Mouse (Mus musculus): ENCODE data around the gene Tradd.
"Not testable (repeated sequence)": the region's sequence is repeated elsewhere in the genome, so short reads cannot be mapped to it uniquely, and the experiment has no call there.

Gene Tradd

DNA sequence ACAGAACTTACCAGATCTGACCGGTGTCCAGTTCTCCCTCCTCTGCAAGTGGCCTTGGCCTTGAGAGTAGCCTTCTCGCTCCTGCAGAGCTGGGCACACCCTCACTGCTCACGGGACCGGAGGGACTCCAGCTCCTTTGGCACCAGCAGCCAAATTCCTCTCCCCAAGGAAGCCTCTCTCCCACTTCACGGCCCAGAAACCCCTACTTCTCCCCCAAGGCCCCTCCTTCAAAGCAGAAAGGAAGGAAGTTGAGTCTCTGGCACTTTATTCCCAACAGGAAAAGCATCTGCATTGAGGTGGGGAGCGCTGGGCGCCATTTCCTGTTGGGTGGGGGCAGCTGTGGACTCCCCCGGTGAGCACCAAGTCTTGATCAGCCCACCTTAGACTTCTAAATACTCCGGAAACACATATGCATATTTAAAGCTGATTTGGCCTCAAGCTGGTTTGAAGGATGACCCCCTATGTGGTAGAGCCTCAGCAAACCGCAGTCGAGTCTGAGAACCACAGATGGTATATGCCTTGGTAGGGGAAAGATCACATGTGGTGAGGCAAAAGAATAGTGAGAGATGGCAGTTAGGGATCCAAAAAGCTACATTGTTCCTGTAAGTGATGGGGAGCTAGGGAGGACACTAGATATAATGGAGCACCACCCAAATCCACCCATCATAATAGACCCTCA is 31.6 kb upstream of the Tradd start, which contains the start of gene Exoc3l:
Exoc3l (minus strand) TSS at position 207 of the 679 bp plus-strand sequence.
- no peak for DNase-seq (ENCODE audit: low read depth, low spot score)

DNA sequence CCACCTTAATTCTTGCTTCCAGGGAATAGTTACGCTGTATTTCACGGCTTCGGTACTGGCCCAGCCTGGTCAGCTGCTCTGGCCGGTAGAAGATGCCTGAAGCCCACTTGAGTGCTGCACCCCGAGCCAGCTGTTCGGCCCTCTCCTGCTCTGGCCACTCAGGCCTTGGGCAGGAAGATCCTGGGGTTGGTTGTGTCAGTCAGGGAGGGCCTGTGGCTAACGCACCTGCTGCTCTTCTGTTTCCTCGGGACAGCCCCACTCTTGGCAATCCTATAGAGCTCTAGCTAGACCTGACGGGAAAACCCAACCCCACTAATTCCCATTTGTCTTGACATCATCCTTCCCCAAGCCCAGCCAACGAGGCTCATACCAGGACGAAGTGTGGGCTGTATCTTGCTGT is 30.8 kb upstream of the Tradd start:
- no peak for DNase-seq (ENCODE audit: low read depth, low spot score)

GRCm38 (mm10) chr8:105294776-105295175 is 30.4 kb upstream of the Tradd start:
- DNase-seq (ENCODE audit: low read depth, low spot score): no peak

- DNase-seq (ENCODE audit: low read depth, low spot score): peak; percentile 46
Observed at GRCm38 (mm10) chr8:105293405-105293804, 29.0 kb upstream of the Tradd start.

DNA sequence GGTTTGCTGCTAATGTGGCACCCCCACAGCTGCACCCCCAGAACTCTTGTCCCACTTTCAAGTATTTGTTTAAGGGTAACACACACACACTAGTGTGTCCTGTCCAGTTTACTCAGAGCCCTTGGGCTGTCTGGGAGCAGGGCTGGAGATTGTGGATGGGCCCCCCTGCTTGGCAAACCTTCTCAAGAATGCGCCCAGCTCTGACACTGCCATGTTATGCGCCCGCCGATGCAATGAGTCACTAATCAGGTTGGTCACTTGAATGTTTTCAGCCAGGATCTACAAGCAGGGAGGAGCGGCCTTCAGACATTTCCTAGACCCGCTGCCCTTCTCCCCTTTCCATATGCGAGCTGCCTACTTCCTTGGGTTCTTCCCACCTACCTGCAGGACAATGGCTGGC is 28.1 kb upstream of the Tradd start:
- DNase-seq (ENCODE audit: low read depth, low spot score): no peak

DNA sequence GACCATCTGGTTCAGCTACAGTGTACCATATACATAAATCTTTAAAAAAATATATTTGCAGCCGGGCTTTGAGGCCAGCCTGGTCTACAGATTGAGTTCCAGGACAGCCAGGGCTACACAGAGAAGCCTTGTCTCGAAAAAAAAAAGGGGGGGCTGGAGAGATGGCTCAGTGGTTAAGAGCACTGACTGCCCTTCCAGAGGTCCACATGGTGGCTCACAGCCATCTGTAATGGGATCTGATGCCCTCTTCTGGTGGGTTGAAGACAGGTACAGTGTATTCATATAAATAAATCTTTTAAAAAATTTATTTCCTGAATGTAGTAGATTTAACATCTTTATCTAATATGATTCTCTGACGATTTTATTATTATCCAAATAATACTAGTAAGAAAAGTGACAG is 27.4 kb upstream of the Tradd start:
- DNase-seq (ENCODE audit: low read depth, low spot score): not testable (repeated sequence)

- DNase-seq (ENCODE audit: low read depth, low spot score): not testable (repeated sequence)
Observed at GRCm38 (mm10) chr8:105291364-105291763, 27.0 kb upstream of the Tradd start.

GRCm38 (mm10) chr8:105290554-105291314 is 26.3 kb upstream of the Tradd start:
- DNase-seq (ENCODE audit: low read depth, low spot score): peak; percentile 94

- peak; percentile 90 for DNase-seq (ENCODE audit: low read depth, low spot score)
Observed at GRCm38 (mm10) chr8:105289805-105290460, 25.5 kb upstream of the Tradd start, which contains the start of gene 4931428F04Rik. 4931428F04Rik (minus strand) TSS chr8:105289864.

DNA sequence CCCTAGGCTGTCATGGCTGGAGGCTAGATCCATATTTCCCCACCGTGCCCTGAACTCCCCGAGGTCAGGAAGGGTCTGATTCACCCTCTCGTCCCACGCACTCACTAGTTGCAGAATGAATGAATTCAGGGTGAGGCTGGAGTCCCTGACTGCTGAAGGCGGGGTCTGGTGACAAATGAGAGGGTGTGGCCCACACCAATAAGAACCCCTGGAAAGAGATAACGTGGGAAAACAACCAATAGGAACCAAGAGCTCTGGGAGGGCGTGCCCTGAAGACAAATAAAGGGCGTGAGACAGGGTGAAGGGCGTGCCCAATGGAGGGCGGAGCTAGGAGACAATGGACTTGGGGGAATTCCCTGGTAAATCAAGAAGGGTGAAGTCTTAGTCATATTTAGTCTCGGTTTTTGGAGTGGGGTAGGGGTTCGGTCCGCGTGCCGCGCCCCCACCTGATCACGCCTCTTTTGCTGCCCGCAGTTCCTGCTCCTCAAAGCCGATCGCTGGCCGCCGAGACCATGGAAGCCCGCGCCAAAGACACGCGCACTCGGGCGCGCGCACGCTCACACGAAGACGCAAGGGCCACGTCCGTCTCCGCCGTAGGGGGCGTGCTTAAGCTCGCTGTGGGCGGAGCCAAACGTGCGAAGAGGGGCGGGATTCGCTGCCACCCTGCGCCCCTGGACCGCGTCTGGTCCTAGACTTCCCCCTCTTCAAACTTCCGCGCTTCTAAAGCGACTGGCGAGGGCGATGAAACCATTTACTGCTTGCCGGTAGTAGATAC is 24.7 kb upstream of the Tradd start:
- peak; percentile 98 for DNase-seq (ENCODE audit: low read depth, low spot score)

- no peak for DNase-seq (ENCODE audit: low read depth, low spot score)
Observed at GRCm38 (mm10) chr8:105288231-105288630, 23.8 kb upstream of the Tradd start.

DNA sequence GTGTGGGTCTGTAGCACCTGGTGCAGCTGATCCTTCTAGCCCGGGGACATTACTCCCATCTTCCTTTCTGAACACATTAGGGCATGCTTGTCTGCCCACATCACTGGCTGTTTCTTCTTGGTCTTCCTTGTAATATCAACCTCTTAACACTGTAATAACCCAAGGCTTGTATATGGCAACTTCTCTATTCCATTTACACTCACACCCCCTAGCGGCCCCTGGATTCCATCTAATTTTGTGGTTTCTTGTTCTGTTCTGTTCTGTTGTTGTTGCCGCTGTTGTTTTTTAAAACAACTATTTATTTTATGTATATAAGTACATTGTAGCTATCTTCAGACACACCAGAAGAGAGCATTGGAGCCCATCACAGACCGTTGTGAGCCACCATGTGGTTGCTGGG is 22.5 kb upstream of the Tradd start:
- DNase-seq (ENCODE audit: low read depth, low spot score): no peak

DNA sequence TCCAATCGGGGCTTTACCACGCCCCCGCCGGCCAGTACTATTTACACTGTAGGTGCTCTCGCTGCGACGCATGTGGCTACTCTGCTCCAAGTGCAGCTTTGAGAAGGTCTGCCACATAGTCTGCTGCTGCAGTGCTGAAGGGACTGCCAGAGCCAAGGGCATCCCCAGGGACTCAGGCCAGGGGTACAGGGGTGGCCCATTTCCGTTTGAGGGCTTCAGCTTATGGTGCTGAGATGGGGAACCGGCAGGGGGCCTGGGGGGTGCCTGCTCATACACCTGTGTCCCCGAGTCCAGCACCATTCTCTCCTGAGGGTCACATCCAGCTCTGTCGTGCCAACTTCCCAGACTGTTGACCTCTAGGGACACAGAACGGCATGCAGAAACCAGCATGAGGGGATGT is 21.1 kb upstream of the Tradd start:
- no peak for DNase-seq (ENCODE audit: low read depth, low spot score)

- DNase-seq (ENCODE audit: low read depth, low spot score): peak; percentile 92
Observed at GRCm38 (mm10) chr8:105283074-105283473, 18.7 kb upstream of the Tradd start.

- no peak for DNase-seq (ENCODE audit: low read depth, low spot score)
Observed at GRCm38 (mm10) chr8:105282239-105282638, 17.8 kb upstream of the Tradd start.

GRCm38 (mm10) chr8:105281821-105282220 is 17.4 kb upstream of the Tradd start:
- DNase-seq (ENCODE audit: low read depth, low spot score): no peak

DNA sequence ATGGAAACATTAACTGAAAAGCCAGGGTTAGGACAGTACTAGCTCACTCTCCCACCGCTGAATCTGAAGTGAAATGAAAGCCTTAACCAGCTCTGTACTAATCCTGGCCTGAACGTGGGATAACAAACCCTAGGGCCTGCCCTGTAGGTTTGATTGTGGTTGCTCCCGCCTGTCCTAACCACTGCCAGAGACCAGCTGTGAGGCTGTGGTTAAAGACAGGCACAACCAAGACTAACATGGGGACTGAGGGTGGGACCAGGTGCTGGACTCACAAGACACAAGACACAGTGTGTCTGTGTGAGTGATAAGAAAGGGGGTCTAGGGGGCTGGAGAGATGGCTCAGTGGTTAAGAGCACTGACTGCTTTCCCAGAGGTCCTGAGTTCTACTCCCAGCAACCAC is 16.2 kb upstream of the Tradd start:
- DNase-seq (ENCODE audit: low read depth, low spot score): no peak

- no peak for DNase-seq (ENCODE audit: low read depth, low spot score)
Observed at GRCm38 (mm10) chr8:105278911-105279334, 14.5 kb upstream of the Tradd start.

GRCm38 (mm10) chr8:105276292-105277120 is 12.1 kb upstream of the Tradd start:
- peak; percentile 83 for DNase-seq (ENCODE audit: low read depth, low spot score)

- no peak for DNase-seq (ENCODE audit: low read depth, low spot score)
Observed at GRCm38 (mm10) chr8:105275840-105276239, 11.4 kb upstream of the Tradd start, which contains the start of gene Nol3. Nol3 (plus strand) TSS chr8:105276140.

DNA sequence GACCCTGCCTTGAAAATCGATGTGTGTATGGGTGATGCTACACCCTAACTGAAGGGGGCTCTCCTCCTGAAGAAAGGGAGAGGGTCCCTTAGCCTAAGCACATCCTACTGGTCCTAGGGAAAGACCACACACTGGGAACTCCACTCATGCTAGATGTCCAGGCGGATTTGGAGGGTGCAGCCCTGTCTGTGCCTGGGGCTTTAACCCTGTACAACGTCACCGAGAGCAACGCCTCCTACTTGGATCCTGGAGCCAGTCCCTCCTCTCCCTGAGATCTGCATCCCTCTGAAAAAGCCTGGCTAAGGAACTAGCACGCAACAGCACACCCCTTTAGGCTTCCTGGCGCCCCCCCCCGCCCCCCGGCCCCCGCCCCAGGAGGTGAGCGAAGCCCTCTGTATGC is 11.0 kb upstream of the Tradd start:
- DNase-seq (ENCODE audit: low read depth, low spot score): no peak
